Comparison of ENCODE assay signal across 24 mouse cellular contexts in the genomic region with DNA sequence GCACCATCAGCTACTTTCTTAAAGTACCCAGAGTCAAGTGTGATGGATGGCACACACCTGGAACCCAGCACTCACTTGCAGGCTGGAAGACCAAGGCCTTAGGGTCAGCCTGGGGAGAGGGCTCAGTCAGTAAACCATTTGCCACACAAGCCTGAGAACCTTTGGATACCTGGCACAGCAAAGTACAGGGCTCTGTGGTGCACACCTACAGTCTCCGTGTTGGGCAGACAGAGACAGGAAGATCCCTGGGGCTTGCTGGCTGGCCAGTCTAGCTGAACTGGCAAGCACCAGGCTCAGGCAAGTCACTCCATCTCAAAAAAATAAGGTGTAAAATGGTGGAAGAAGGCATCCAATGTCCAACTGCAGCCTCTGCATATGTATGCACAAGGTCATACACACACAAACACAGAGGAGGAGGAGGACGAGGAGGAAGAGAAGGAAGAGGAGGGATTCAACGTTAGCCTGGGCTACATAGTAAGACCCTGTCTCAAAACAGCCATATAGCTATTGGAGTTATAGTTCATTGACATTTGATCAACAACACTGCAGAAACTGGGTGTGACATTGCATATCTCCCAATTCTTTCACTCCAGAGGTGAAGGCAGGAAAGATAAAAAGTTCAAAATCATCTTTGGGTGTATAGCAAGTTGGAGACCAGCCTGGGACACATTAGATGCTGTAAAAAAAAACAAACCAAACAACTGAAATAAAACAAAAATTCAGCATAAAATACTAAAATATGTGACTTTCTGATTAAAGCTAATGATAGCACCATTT.
DNase-seq lines count a peak whose midpoint lies in the region; ATAC-seq and TF ChIP-seq lines count a peak whose summit lies in the region.
"Had no signal": no experiment of that assay in that cellular context is flagged by ENCODE, and none has a peak within 500 bp of the region (broad histone marks: within the 10 kb centered on the region; RNA-seq: fewer than 3 reads in every experiment).

No protein-coding gene starts in this region.

- no peaks in the 10 kb centered on the region for H3K9me3 ChIP-seq in liver, embryonic 12.5 days (replicated peaks)
- H3K9me3 ChIP-seq in liver, postnatal 0 days (ENCODE audit: low read length), result 0 out of 2 replicates have a peak, but pooled peaks cover 2% of the 10 kb centered on the region
- H3K9me3 ChIP-seq in forebrain, embryonic 14.5 days (replicated peaks; ENCODE audit: control insufficient read depth, low read length), result no peaks in the 10 kb centered on the region
- no peaks in the 10 kb centered on the region for H3K9me3 ChIP-seq in midbrain, embryonic 13.5 days
- H3K9me3 ChIP-seq: embryonic facial prominence, embryonic 13.5 days; forebrain, embryonic 13.5 days; heart, embryonic 12.5 days; midbrain, embryonic 10.5 days; neural tube, embryonic 13.5 days had no signal

- peak overlapping the region; percentile 51 for H3K4me2 ChIP-seq in liver, embryonic 12.5 days
- peak overlapping the region; percentile 7; the same call in 1 of the 2 replicates for H3K4me2 ChIP-seq in liver, postnatal 0 days (ENCODE audit: low read depth, low read length)
- no peak overlapping the region for H3K4me2 ChIP-seq in forebrain, embryonic 14.5 days (ENCODE audit: low read length)
- H3K4me2 ChIP-seq in midbrain, embryonic 13.5 days (replicated peaks), result no peak overlapping the region
- H3K4me2 ChIP-seq: embryonic facial prominence, embryonic 13.5 days; forebrain, embryonic 13.5 days; heart, embryonic 12.5 days; hindbrain, embryonic 14.5 days; neural tube, embryonic 13.5 days had no signal

- DNase-seq in kidney, adult 2 months, result peak; percentile 53
- no peak for DNase-seq in kidney, postnatal 10 days
- DNase-seq in c-Kit-positive CD71-positive TER-119-positive erythroid progenitor cells, embryonic 14.5 days (ENCODE audit: low spot score), result peak; percentile 60
- DNase-seq in liver, postnatal 0 days, result no peak
- no peak for DNase-seq in forebrain, embryonic 14.5 days (ENCODE audit: low spot score)
- DNase-seq in cerebellum, adult 9-11 months, result no peak
- DNase-seq: adrenal gland, adult 8-10 months; cerebellum, adult 11 months; cerebellum, postnatal 10 days; gastrocnemius, postnatal 36 days; heart, adult 2 months; kidney, postnatal 4 days; lung, postnatal 4 days had no signal

- peaks cover 4% of the 10 kb centered on the region; the same call in 1 of the 2 replicates for H3K36me3 ChIP-seq in kidney, adult 2 months (ENCODE audit: control insufficient read depth, insufficient read depth, low read length)
- peaks cover 42% of the 10 kb centered on the region for H3K36me3 ChIP-seq in liver, embryonic 12.5 days
- peaks cover 23% of the 10 kb centered on the region for H3K36me3 ChIP-seq in liver, postnatal 0 days (replicated peaks; ENCODE audit: insufficient read depth, low read length)
- peaks cover 24% of the 10 kb centered on the region; the same call in 1 of the 2 replicates for H3K36me3 ChIP-seq in forebrain, embryonic 14.5 days (ENCODE audit: control insufficient read depth, insufficient read depth, low read length)
- H3K36me3 ChIP-seq in midbrain, embryonic 13.5 days, result peaks cover 33% of the 10 kb centered on the region
- H3K36me3 ChIP-seq: G1E had no signal

- peak; percentile 73 for TF ChIP-seq EP300 in liver, postnatal 0 days (IDR thresholded peaks at IDR 0.05; ENCODE audit: low read depth)

- no peaks in the 10 kb centered on the region for H3K27me3 ChIP-seq in kidney, adult 2 months (replicated peaks; ENCODE audit: control insufficient read depth, insufficient read depth, low read length)
- no peaks in the 10 kb centered on the region for H3K27me3 ChIP-seq in liver, embryonic 12.5 days (replicated peaks)
- H3K27me3 ChIP-seq in liver, postnatal 0 days (ENCODE audit: insufficient read depth, low read length), result no peaks in the 10 kb centered on the region
- no peaks in the 10 kb centered on the region for H3K27me3 ChIP-seq in forebrain, embryonic 14.5 days (replicated peaks; ENCODE audit: control insufficient read depth, insufficient read depth, low read length)
- no peaks in the 10 kb centered on the region for H3K27me3 ChIP-seq in midbrain, embryonic 13.5 days
- H3K27me3 ChIP-seq: embryonic facial prominence, embryonic 13.5 days; forebrain, embryonic 13.5 days; heart, embryonic 12.5 days; neural tube, embryonic 13.5 days had no signal

- peaks cover 8% of the 10 kb centered on the region; the same call in 1 of the 2 replicates for H3K4me1 ChIP-seq in kidney, adult 2 months (ENCODE audit: control insufficient read depth, insufficient read depth, low read length)
- H3K4me1 ChIP-seq in liver, embryonic 12.5 days, result peaks cover 44% of the 10 kb centered on the region
- H3K4me1 ChIP-seq in liver, postnatal 0 days (ENCODE audit: insufficient read depth), result peaks cover 11% of the 10 kb centered on the region; the same call in 1 of the 2 replicates
- H3K4me1 ChIP-seq in forebrain, embryonic 14.5 days (ENCODE audit: control insufficient read depth, insufficient read depth, low read length), result no peaks in the 10 kb centered on the region
- H3K4me1 ChIP-seq in midbrain, embryonic 13.5 days (replicated peaks), result no peaks in the 10 kb centered on the region
- H3K4me1 ChIP-seq: forebrain, embryonic 13.5 days; heart, embryonic 12.5 days; midbrain, embryonic 10.5 days; neural tube, embryonic 13.5 days had no signal

- TF ChIP-seq CTCF in kidney, adult 2 months (conservative IDR thresholded peaks at IDR 0.05; ENCODE audit: insufficient read depth, insufficient read length, low read depth, low read length), result no peak
- no peak for TF ChIP-seq CTCF in liver, postnatal 0 days (IDR thresholded peaks at IDR 0.05; ENCODE audit: low read depth)

- ATAC-seq in liver, embryonic 12.5 days, result peak; percentile 86
- peak; percentile 60 for ATAC-seq in liver, postnatal 0 days
- no peak for ATAC-seq in forebrain, embryonic 14.5 days
- no peak for ATAC-seq in midbrain, embryonic 13.5 days
- ATAC-seq: forebrain, embryonic 13.5 days; intestine, postnatal 0 days had no signal

- peak overlapping the region; percentile 51 for H3K27ac ChIP-seq in kidney, adult 2 months (ENCODE audit: insufficient read depth, low read depth, low read length)
- peak overlapping the region; percentile 94 for H3K27ac ChIP-seq in liver, embryonic 12.5 days
- H3K27ac ChIP-seq in liver, postnatal 0 days (ENCODE audit: low read depth), result peak overlapping the region; percentile 13; the same call in 1 of the 2 replicates
- H3K27ac ChIP-seq in forebrain, embryonic 14.5 days (ENCODE audit: low read depth, low read length), result no peak overlapping the region
- H3K27ac ChIP-seq in midbrain, embryonic 13.5 days, result no peak overlapping the region
- H3K27ac ChIP-seq: embryonic facial prominence, embryonic 13.5 days; forebrain, embryonic 13.5 days; heart, adult 2 months; hindbrain, embryonic 14.5 days; midbrain, embryonic 10.5 days; neural tube, embryonic 13.5 days had no signal

- H3K4me3 ChIP-seq in kidney, adult 2 months (ENCODE audit: insufficient read depth, low read depth, low read length), result no peak overlapping the region
- H3K4me3 ChIP-seq in liver, embryonic 12.5 days, result no peak overlapping the region
- H3K4me3 ChIP-seq in liver, postnatal 0 days (ENCODE audit: low read depth, low read length), result no peak overlapping the region
- H3K4me3 ChIP-seq in forebrain, embryonic 14.5 days (ENCODE audit: low read depth, low read length), result no peak overlapping the region
- no peak overlapping the region for H3K4me3 ChIP-seq in midbrain, embryonic 13.5 days (replicated peaks)
- H3K4me3 ChIP-seq: embryonic facial prominence, embryonic 13.5 days; forebrain, embryonic 13.5 days; heart, adult 2 months; heart, embryonic 12.5 days; midbrain, embryonic 10.5 days; myocyte; neural tube, embryonic 13.5 days had no signal

- 75% methylated on average over 3 of the region's 3 CpGs for WGBS in kidney, adult 2 months
- 59% methylated on average over 3 of the region's 3 CpGs for WGBS in liver, embryonic 12.5 days (ENCODE audit: insufficient replicate concordance)
- 72% methylated on average over 3 of the region's 3 CpGs for WGBS in liver, postnatal 0 days (ENCODE audit: insufficient replicate concordance)
- 95% methylated on average over 3 of the region's 3 CpGs for WGBS in forebrain, embryonic 14.5 days
- 97% methylated on average over 3 of the region's 3 CpGs for WGBS in midbrain, embryonic 13.5 days

- H3K9ac ChIP-seq in liver, embryonic 12.5 days, result peak overlapping the region; percentile 60
- H3K9ac ChIP-seq in liver, postnatal 0 days (replicated peaks), result no peak overlapping the region
- H3K9ac ChIP-seq in forebrain, embryonic 14.5 days (ENCODE audit: low read length), result no peak overlapping the region
- no peak overlapping the region for H3K9ac ChIP-seq in midbrain, embryonic 13.5 days (replicated peaks)
- H3K9ac ChIP-seq: embryonic facial prominence, embryonic 13.5 days; forebrain, embryonic 13.5 days; heart, embryonic 12.5 days; hindbrain, embryonic 14.5 days; neural tube, embryonic 13.5 days had no signal

- TF ChIP-seq POLR2A in kidney, adult 2 months (IDR thresholded peaks at IDR 0.05; ENCODE audit: low read depth, low read length), result no peak

Comparison
In these comparisons a context has a peak if more than half of its experiments do, and no peak if none do; other contexts are left out.
1. DNase-seq: peak in kidney, adult 2 months (single experiment) and c-Kit-positive CD71-positive TER-119-positive erythroid progenitor cells, embryonic 14.5 days (single experiment); none in kidney, postnatal 10 days (single experiment), liver, postnatal 0 days (single experiment), forebrain, embryonic 14.5 days (single experiment) and cerebellum, adult 9-11 months (single experiment).
2. H3K27ac ChIP-seq: peak in kidney, adult 2 months (single experiment), liver, embryonic 12.5 days (single experiment) and liver, postnatal 0 days (single experiment); none in forebrain, embryonic 14.5 days (single experiment) and midbrain, embryonic 13.5 days (single experiment).
3. ATAC-seq: peak in liver, embryonic 12.5 days (single experiment) and liver, postnatal 0 days (single experiment); none in forebrain, embryonic 14.5 days (single experiment) and midbrain, embryonic 13.5 days (single experiment).
4. H3K4me2 ChIP-seq: peak in liver, embryonic 12.5 days (single experiment) and liver, postnatal 0 days (single experiment); none in forebrain, embryonic 14.5 days (single experiment) and midbrain, embryonic 13.5 days (single experiment).